Mouse (Mus musculus) Muller cell, postnatal 12 days (primary cell): ENCODE results near the gene Faim.

Source experiments
- DNase-seq: peaks from one replicate; pipeline ENCODE4 v3.0.0-alpha.2; 2015; ENCODE audit errors: inconsistent ontology term

Gene Faim

GRCm38 (mm10) chr9:98974898-98975297 lies 11.3 kb upstream of the Faim start:
- no peak for DNase-seq

- DNase-seq: no peak
These were observed 10.1 kb upstream of the Faim start for GRCm38 (mm10) chr9:98976081-98976480.

- DNase-seq: no peak
These were observed 9.7 kb upstream of the Faim start for GRCm38 (mm10) chr9:98976520-98976919.

- DNase-seq: peak; percentile 84
These were observed 6.4 kb upstream of the Faim start for GRCm38 (mm10) chr9:98979431-98980416.

- DNase-seq: no peak
These were observed 413 bp downstream of the Faim start for GRCm38 (mm10) chr9:98986476-98987096.

GRCm38 (mm10) chr9:98987131-98987530 lies 958 bp downstream of the Faim start:
- DNase-seq: no peak

GRCm38 (mm10) chr9:98994103-98994502 lies 7.9 kb downstream of the Faim start:
- no peak for DNase-seq

GRCm38 (mm10) chr9:98999881-99000339 lies 13.7 kb downstream of the Faim start:
- DNase-seq: peak; percentile 24

GRCm38 (mm10) chr9:99001326-99001725 lies 15.2 kb downstream of the Faim start:
- no peak for DNase-seq

- no peak for DNase-seq
These were observed 23.1 kb downstream of the Faim start for GRCm38 (mm10) chr9:99009069-99009897.

GRCm38 (mm10) chr9:99009898-99010199 lies 23.7 kb downstream of the Faim start:
- no peak for DNase-seq

GRCm38 (mm10) chr9:99016301-99016700 lies 30.1 kb downstream of the Faim start:
- no peak for DNase-seq

- DNase-seq: no peak
These were observed 30.6 kb downstream of the Faim start for GRCm38 (mm10) chr9:99016759-99017158.

- DNase-seq: no peak
These were observed 31.5 kb downstream of the Faim start for GRCm38 (mm10) chr9:99017679-99018078.

GRCm38 (mm10) chr9:99021166-99021565 lies 35.0 kb downstream of the Faim start:
- DNase-seq: peak; percentile 45

GRCm38 (mm10) chr9:99021751-99022150 lies 35.6 kb downstream of the Faim start:
- DNase-seq: no peak

GRCm38 (mm10) chr9:99032031-99032430 lies 45.9 kb downstream of the Faim start:
- no peak for DNase-seq

GRCm38 (mm10) chr9:99034111-99034510 lies 47.9 kb downstream of the Faim start:
- DNase-seq: no peak

- DNase-seq: no peak
These were observed 49.4 kb downstream of the Faim start, which contains the start of gene Gm1123 for GRCm38 (mm10) chr9:99035575-99035974. TSS of gene Gm1123 (minus strand) at chr9:99035715.

GRCm38 (mm10) chr9:99041994-99042393 lies 55.8 kb downstream of the Faim start:
- DNase-seq: no peak

- DNase-seq: no peak
These were observed 56.5 kb downstream of the Faim start for GRCm38 (mm10) chr9:99042641-99043040.

GRCm38 (mm10) chr9:99044761-99045160 lies 58.6 kb downstream of the Faim start:
- no peak for DNase-seq
